Mouse (Mus musculus) lung, embryonic 15.5 days (tissue): ENCODE data around the gene Qtrt1. TPM values are rescaled to one million over a fixed set of nuclear protein-coding genes. Genes with fewer than 3 reads are reported as not detected.

Experiments
- ATAC-seq: fragments of 200-750 bp; cut with Nextera tagmentation; 2 replicates; pipeline ENCODE4 v1.8.0; 2017; ENCODE audit warnings: moderate number of reproducible peaks, borderline replicate concordance; ENCODE audit not compliant: low FRiP score, low TSS enrichment; ENCODE audit errors: extremely low read depth
- H3K27ac ChIP-seq: fragments of 300-500 bp; sonication (generic); 2 replicates; pipeline ENCODE4 v1.5.1; 2015; ENCODE audit warnings: moderate library complexity, mild to moderate bottlenecking, inconsistent platforms
- H3K27me3 ChIP-seq: fragments of 300-500 bp; sonication (generic); 2 replicates; pipeline ENCODE4 v1.6.1; 2015; ENCODE audit warnings: inconsistent platforms
- H3K36me3 ChIP-seq: fragments of 300-500 bp; sonication (generic); 2 replicates; pipeline ENCODE4 v1.6.1; 2015; ENCODE audit warnings: inconsistent platforms
- H3K4me1 ChIP-seq: fragments of 300-500 bp; sonication (generic); 2 replicates; pipeline ENCODE4 v1.6.1; 2015; ENCODE audit warnings: inconsistent platforms
- H3K4me2 ChIP-seq: fragments of 300-500 bp; sonication (generic); 2 replicates; pipeline ENCODE4 v1.6.1; 2015; ENCODE audit warnings: inconsistent platforms, mild to moderate bottlenecking, moderate library complexity
- H3K4me3 ChIP-seq: fragments of 300-500 bp; sonication (generic); 2 replicates; pipeline ENCODE4 v1.5.1; 2015; ENCODE audit warnings: mild to moderate bottlenecking, inconsistent platforms
- H3K9ac ChIP-seq: fragments of 300-500 bp; sonication (generic); 2 replicates; pipeline ENCODE4 v1.6.1; 2015; ENCODE audit warnings: inconsistent platforms
- H3K9me3 ChIP-seq: fragments of 300-500 bp; sonication (generic); 2 replicates; pipeline ENCODE4 v1.6.1; 2016; ENCODE audit warnings: inconsistent platforms
- WGBS: fragments of 180-500 bp; shearing (Covaris S2); methylation state at CpG from one replicate; pipeline ENCODE4 v1.1.7; 2015; 5-methylcytosine and 5-hydroxymethylcytosine counted together
- polyA plus RNA-seq: library from polyadenylated mRNA; unstranded; fragments of >200 nt; fragmentation: Nextera tagmentation; extraction: Ambion mirVana; gene quantifications from 2 replicates; pipeline ENCODE4 v1.2.1, GENCODE M21; 2015

The Qtrt1 gene
- polyA plus RNA-seq = 42.4 and 43.7 TPM in 2 replicates

DNA sequence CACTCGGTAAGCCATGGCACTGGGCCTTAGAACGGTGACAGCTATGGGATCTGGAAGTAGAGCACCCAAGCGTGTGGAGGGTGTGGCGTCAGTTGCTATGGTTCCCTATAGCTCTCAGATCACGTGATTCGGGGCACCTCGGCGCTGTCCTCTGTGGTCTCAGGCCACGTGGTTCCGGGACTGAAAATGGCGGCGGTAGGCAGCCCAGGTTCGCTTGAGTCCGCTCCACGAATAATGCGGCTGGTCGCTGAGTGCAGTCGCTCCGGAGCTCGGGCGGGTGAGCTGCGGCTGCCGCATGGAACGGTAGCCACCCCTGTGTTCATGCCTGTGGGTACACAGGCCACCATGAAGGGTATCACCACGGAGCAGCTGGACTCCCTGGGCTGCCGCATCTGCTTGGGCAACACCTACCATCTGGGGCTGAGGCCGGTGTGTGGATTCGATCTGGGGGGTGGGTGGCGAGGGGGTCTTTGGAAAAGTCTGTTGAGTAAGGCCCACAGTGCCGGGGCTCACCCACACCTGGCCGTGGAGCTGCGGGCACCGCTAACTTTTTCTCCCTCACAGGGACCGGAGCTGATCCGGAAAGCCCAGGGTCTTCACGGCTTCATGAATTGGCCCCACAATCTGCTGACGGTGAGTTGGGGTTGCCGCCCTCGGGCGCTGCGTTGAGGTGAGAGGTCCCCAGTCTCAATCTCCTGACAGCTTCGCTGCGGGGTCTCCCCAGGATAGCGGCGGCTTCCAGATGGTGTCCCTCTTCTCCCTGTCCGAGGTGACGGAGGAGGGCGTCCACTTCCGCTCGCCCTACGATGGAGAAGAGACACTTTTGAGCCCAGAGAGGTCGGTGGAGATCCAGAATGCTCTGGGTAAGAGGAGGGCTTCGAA lies at the start of gene Qtrt1:
TSS of gene Qtrt1 (plus strand) at position 169 of the 882 bp plus-strand sequence.
- H3K36me3 ChIP-seq = peaks cover 2% of the 10 kb centered on the region; the same call in 1 of the 2 replicates
- WGBS = 2% methylated on average over 53 of the region's 53 CpGs
- ATAC-seq = peak; percentile 94
- H3K27me3 ChIP-seq = no peaks in the 10 kb centered on the region
- H3K4me2 ChIP-seq = peak within 1 kb of the TSS; percentile 81
- H3K27ac ChIP-seq = 0 out of 2 replicates have a peak within 1 kb of the TSS, but pooled peaks have one; percentile 5
- peak within 1 kb of the TSS; percentile 64 for H3K9ac ChIP-seq
- peaks cover 8% of the 10 kb centered on the region for H3K4me1 ChIP-seq
- no peaks in the 10 kb centered on the region for H3K9me3 ChIP-seq
- peak within 1 kb of the TSS; percentile 84 for H3K4me3 ChIP-seq

DNA sequence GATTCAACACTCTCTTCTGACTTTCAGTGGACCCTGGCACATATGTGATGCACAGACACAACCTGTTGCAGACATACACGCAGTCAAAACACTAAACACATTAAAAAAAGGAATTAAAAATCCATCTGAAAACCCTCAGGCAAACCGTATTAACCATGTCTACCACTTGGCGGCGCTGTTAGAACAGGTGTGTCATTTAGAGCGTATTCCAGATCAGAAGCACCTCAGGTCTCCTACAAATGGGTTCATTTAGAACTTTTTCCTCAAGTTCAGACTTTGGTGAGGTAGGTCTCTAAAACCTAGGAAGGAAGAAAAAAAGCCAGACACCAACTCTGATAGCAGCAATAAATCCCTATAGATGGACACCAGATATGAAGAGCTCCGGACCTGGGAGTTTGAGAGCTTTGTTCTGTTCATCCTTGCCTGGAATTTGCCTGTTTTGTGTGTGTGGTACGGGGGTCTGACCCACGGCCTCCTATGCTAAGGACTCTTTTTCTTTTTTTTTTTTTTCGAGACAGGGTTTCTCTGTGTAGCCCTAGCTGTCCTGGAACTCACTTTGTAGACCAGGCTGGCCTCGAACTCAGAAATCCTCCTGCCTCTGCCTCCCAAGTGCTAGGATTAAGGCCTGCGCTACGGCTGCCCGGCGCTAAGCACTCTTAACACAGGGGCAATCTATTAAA lies 45.0 kb upstream of the Qtrt1 start:
- peak overlapping the region; percentile 61 for H3K4me2 ChIP-seq
- ATAC-seq = peak; percentile 3; the same call in 1 of the 2 replicates

DNA sequence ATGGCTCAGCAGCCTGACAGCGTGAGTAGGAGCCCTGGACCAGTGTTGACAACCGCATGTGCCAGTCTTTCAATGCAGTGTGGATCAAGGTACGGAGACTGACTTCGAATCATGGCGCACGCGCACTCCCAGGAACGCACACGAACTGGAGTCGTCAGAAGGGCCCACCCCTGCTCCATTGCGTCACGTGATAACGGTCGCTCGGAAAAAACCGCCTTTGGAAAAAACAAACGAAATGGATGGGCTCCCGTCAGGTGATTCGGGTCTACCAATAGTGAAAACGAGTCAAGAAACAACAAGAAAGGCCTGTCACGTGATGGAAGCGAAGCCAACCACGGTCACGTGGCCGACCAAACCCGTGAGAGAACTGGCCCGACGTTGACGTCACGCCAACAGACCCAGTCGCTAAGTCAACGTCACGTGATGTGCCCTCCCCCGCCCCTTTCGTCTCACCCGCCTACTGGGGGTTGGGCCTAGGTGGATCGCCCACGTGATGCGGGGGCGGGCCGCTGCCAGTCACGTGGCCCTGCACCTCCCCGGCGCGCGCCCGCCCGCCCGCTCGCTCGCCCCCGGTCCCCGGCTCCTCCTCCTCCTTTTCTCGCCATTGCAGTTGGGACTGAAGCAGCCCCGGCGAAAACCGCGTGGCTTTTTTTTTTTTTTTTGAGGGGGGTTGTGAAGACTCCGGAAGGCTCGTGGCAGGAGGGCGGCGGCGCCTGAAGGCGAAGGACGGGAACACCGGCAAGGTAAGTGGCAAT lies 44.1 kb upstream of the Qtrt1 start, which contains the start of gene Ilf3:
TSS of gene Ilf3 (plus strand) at position 515 of the 755 bp plus-strand sequence.
- H3K4me2 ChIP-seq = peak within 1 kb of the TSS; percentile 65
- peak within 1 kb of the TSS; percentile 76 for H3K9ac ChIP-seq
- H3K9me3 ChIP-seq = no peaks in the 10 kb centered on the region
- H3K4me3 ChIP-seq = peak within 1 kb of the TSS; percentile 85
- H3K27me3 ChIP-seq = no peaks in the 10 kb centered on the region
- H3K36me3 ChIP-seq = peaks cover 11% of the 10 kb centered on the region
- peaks cover 15% of the 10 kb centered on the region for H3K4me1 ChIP-seq
- peak within 1 kb of the TSS; percentile 88 for H3K27ac ChIP-seq
- ATAC-seq = peak; percentile 93
- 0% methylated on average over 59 of the region's 66 CpGs for whole genome bisulfite sequencing

More for the DNA sequence above, 45.0 kb upstream of the Qtrt1 start:
- Histone ChIP-seq H3K9me3 (no peaks in the 10 kb centered on the region), H3K36me3 (peaks cover 3% of the 10 kb centered on the region), H3K27ac (peak overlapping the region; percentile 76), H3K4me1 (peaks cover 15% of the 10 kb centered on the region), H3K4me3 (peak overlapping the region; percentile 85), H3K27me3 (peaks cover 1% of the 10 kb centered on the region; the same call in 1 of the 2 replicates), H3K9ac (no peak overlapping the region)
- WGBS = 28% methylated on average over 14 of the region's 14 CpGs

DNA sequence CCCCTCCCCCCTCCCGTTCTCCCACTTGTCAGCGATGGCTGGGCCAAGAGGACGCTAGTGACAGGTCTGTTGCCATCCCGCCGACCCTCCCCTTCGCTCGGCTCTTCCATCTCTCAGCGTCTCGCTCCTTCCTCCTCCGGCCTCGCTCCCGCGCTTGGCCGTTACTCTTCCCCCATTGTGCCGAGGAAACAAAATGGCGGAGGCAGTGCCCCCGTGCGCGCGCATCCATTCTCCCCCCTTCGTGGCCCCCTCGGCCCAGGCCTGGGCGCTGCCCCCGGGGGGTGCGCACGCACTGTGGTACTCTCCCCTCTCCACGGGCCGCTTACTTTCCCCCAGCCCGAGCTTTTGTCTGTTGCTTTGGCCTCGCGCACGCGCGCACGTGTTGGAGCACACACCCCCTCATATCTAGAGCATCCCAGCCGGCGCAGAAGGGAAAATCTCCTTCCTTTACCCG lies 43.5 kb upstream of the Qtrt1 start:
- peak; percentile 66 for ATAC-seq
- Histone ChIP-seq H3K9ac (peak overlapping the region; percentile 76), H3K4me3 (peak overlapping the region; percentile 85), H3K36me3 (peaks cover 15% of the 10 kb centered on the region), H3K4me1 (peaks cover 15% of the 10 kb centered on the region), H3K9me3 (no peaks in the 10 kb centered on the region), H3K27ac (peak overlapping the region; percentile 88), H3K4me2 (peak overlapping the region; percentile 65), H3K27me3 (no peaks in the 10 kb centered on the region)
- under 1% methylated on average over 37 of the region's 38 CpGs for WGBS

DNA sequence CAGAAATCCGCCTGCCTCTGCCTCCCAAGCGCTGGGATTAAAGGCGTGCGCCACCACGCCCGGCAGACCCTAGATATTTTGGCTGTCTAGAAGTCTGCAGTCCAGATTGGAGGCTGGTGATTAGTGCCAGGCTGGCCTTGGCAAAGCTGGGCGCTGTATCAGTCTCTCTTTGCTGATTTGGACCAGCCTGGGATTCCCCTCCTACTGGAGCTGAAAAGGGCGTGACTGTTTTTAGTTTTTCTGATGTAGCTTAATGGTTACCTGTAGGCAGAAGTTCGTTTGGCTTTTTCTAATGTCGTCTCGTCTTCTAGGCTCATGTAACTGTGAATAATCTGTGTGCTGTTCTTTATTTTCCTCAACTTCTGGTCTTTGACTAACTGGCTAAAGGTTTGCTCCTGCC lies 42.6 kb upstream of the Qtrt1 start:
- WGBS = 46% methylated on average over 11 of the region's 11 CpGs
- Histone ChIP-seq H3K36me3 (peaks cover 18% of the 10 kb centered on the region), H3K4me3 (peak overlapping the region; percentile 85), H3K4me1 (peaks cover 15% of the 10 kb centered on the region), H3K27me3 (no peaks in the 10 kb centered on the region), H3K9me3 (no peaks in the 10 kb centered on the region), H3K9ac (peak overlapping the region; percentile 76), H3K27ac (no peak overlapping the region), H3K4me2 (peak overlapping the region; percentile 65)
- ATAC-seq = no peak

DNA sequence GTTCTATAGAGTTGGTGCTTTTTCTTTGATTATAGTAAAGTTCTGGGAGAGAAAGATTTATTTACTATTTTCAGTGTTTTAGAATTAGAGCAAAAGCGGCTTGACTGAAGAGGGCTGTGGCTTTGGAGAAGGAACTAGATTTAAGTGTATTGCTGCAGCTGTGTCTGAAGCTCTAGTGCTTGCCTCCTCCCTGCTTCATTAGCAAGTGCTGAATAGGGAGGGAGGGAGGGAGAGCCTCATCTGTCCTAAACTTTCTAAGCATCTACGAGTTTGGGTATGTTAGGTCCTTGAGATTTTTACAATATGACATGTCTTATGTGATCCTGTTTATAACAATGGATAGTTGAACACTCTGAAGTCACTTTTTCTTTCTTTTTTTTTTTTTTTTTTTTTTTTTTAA lies 40.8 kb upstream of the Qtrt1 start:
- Histone ChIP-seq H3K9ac (no peak overlapping the region), H3K4me1 (peaks cover 15% of the 10 kb centered on the region), H3K27me3 (no peaks in the 10 kb centered on the region), H3K36me3 (peaks cover 23% of the 10 kb centered on the region), H3K9me3 (no peaks in the 10 kb centered on the region), H3K27ac (no peak overlapping the region), H3K4me2 (no peak overlapping the region), H3K4me3 (no peak overlapping the region)
- WGBS = 79% methylated on average over 2 of the region's 2 CpGs
- no peak for ATAC-seq

DNA sequence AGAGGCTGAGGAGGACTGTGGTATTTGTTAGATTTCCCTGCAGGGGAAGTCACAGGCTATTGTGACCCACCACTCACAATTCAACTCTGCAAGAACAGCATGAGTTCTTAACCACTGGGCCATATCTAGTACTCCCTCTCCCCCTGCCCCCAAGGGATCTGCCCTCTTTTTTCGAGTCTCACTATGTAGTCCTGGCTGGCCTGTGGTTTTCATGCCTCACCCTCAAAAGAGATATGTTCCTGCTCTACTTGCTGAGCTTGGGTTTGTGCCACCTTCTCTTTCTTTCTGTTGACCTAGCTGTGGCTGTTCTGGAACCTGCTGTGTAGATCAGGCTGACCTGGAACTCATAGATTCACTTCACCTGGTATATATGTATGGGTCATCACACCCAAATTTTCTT lies 39.1 kb upstream of the Qtrt1 start:
- no peak for ATAC-seq
- Histone ChIP-seq H3K9ac (no peak overlapping the region), H3K4me3 (no peak overlapping the region), H3K4me2 (no peak overlapping the region), H3K36me3 (peaks cover 23% of the 10 kb centered on the region), H3K9me3 (no peaks in the 10 kb centered on the region), H3K4me1 (peaks cover 11% of the 10 kb centered on the region), H3K27ac (no peak overlapping the region), H3K27me3 (no peaks in the 10 kb centered on the region)
- WGBS = 65% methylated on average over 1 of the region's 1 CpGs

DNA sequence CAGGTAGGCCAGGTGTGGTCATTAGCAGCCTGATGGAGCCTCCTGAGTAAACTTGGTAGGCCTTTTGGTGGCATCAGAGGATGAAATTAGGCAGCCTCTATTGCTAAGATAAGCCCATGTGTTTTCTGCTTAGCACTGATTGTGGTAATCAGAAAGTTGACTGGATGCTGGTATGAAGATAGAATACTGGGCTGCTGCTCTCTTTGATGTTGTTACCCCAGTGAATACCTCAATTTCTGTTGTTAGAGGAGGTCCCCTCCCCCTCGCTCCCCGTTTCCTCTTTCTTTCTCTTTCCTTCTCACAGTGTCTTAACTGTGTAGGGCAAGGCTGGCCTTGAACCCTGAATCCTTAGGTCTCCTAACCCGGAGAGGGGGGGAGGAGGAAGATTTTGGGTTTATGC lies 32.4 kb upstream of the Qtrt1 start:
- Histone ChIP-seq H3K4me1 (peaks cover 10% of the 10 kb centered on the region; the same call in 1 of the 2 replicates), H3K4me2 (no peak overlapping the region), H3K36me3 (peaks cover 27% of the 10 kb centered on the region), H3K27me3 (no peaks in the 10 kb centered on the region), H3K9me3 (no peaks in the 10 kb centered on the region), H3K4me3 (no peak overlapping the region), H3K27ac (no peak overlapping the region), H3K9ac (no peak overlapping the region)
- 78% methylated on average over 3 of the region's 3 CpGs for WGBS
- no peak for ATAC-seq

DNA sequence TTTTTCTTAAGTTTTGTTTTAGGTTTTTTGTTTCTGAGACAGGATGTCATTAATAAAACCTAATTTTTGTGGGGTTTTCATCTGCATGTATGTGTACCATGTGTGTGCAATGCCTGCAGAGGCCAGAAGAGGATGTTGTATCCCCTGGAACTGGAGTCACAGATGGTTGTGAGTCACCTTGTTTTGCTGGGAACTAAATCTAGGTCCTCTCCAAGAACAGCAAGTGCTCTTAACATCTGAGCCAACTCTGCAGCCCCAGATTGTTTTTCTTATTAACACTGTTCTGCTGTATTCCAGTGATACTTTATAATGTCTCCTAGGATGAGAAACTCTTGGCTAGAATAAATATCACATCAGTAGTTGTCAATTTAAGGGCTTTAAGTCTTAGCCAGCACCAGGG lies 30.8 kb upstream of the Qtrt1 start:
- ATAC-seq = no peak
- no peak overlapping the region for H3K9ac ChIP-seq
- H3K27ac ChIP-seq = no peak overlapping the region
- no peak overlapping the region for H3K4me2 ChIP-seq
- H3K36me3 ChIP-seq = peaks cover 21% of the 10 kb centered on the region
- no peaks in the 10 kb centered on the region for H3K27me3 ChIP-seq
- H3K4me3 ChIP-seq = no peak overlapping the region
- H3K9me3 ChIP-seq = no peaks in the 10 kb centered on the region
- H3K4me1 ChIP-seq = peaks cover 10% of the 10 kb centered on the region; the same call in 1 of the 2 replicates

DNA sequence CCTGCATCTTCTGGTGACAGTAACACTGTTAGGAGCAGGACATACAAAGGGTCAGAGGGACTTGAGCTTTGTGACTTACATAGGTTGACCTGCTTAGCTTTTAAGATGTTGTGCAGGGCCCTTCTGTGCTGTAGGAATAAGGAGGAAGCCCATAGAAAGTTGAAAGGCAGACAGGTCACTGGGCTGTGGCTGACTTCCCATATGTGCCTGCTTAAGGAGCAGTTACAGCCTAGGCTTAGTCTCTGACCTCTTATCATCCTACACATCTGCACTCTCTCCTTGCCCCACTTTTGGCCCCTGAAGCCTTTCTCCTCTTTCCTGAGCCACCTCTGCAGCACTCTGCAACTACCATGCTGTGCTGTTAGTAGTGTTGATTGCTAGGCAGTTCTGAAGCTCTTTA lies 27.7 kb upstream of the Qtrt1 start:
- no peak overlapping the region for H3K27ac ChIP-seq
- H3K36me3 ChIP-seq = peaks cover 24% of the 10 kb centered on the region
- H3K4me1 ChIP-seq = peaks cover 6% of the 10 kb centered on the region; the same call in 1 of the 2 replicates
- H3K9me3 ChIP-seq = no peaks in the 10 kb centered on the region
- H3K27me3 ChIP-seq = no peaks in the 10 kb centered on the region
- ATAC-seq = no peak
- H3K4me2 ChIP-seq = no peak overlapping the region
- H3K9ac ChIP-seq = no peak overlapping the region
- H3K4me3 ChIP-seq = no peak overlapping the region

DNA sequence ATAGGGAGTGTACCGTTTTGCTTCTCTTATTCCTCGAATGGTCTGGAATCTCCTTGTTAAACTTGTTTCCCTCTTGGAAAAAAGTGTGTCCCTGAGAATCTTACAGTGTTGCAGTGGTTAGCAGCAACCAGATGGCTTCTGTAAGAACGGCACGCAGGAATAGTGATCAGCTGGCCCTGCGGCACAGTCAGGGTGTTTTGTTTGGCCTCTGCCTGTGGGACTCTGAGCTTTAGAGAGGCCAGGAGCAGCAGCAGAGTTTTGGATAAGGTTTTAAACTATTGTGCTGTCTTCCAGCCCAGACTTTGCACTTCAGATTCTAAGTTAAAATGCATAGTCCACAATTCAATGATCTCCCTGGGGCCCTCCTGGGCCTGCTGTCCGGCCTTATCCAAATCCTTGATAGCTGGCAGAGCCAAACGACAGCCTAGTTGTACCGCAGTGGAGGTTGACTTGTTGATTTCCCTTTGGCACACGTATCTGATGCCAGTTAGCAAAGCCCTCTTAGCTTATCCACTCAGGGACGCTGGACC lies 18.9 kb upstream of the Qtrt1 start:
- Histone ChIP-seq H3K4me1 (no peaks in the 10 kb centered on the region), H3K9me3 (no peaks in the 10 kb centered on the region), H3K27ac (no peak overlapping the region), H3K36me3 (peaks cover 96% of the 10 kb centered on the region), H3K4me2 (no peak overlapping the region), H3K4me3 (no peak overlapping the region), H3K27me3 (no peaks in the 10 kb centered on the region), H3K9ac (no peak overlapping the region)
- WGBS = 87% methylated on average over 10 of the region's 10 CpGs
- no peak for ATAC-seq
